Mouse (Mus musculus): ENCODE measurements at regions not wholly inside any gene's neighbourhood (a gene's known extent, or its start where the extent isn't known, plus 50 kb on each side); places are given as distances from the start of the nearest gene placed in this dataset.

- H3K4me2 ChIP-seq (replicated peaks), result no peak overlapping the region
- no peak overlapping the region for H3K9ac ChIP-seq
- peaks cover 26% of the 10 kb centered on the region for H3K4me1 ChIP-seq
- 84% methylated on average over 11 of the region's 11 CpGs for WGBS
- no peak for ATAC-seq (ENCODE audit: low FRiP score, low read depth)
- no peaks in the 10 kb centered on the region for H3K27me3 ChIP-seq
- H3K27ac ChIP-seq, result no peak overlapping the region
- H3K36me3 ChIP-seq, result no peaks in the 10 kb centered on the region
- no peaks in the 10 kb centered on the region for H3K9me3 ChIP-seq
- H3K4me3 ChIP-seq, result no peak overlapping the region
These were observed 54.3 kb upstream of the Kcng1 start for GRCm38 (mm10) chr2:168335739-168336385.

DNA sequence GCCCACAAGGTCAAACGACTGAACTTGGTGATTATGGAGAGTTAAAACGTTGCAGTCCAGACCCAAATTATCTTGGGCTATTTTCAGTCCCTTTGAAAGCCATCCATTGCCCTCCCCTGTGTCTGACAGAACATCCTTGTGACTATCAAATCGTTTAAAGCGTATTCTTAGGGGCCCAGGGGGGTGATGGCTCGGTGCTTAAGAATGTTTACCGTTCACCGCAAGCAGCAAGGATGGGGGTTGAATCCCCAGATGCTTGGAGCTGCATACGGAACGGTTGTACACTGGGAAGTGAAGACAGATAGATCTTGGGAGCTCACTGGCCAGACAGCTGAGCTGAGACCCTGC is 52.7 kb upstream of the Kcng1 start:
- Histone ChIP-seq H3K4me3 (no peak overlapping the region), H3K36me3 (no peaks in the 10 kb centered on the region), H3K27ac (0 out of 2 replicates have a peak overlapping the region, but pooled peaks have one; percentile 6), H3K9ac (no peak overlapping the region), H3K4me1 (peaks cover 26% of the 10 kb centered on the region), H3K9me3 (no peaks in the 10 kb centered on the region), H3K4me2 (replicated peaks) (no peak overlapping the region), H3K27me3 (no peaks in the 10 kb centered on the region)
- no peak for ATAC-seq (ENCODE audit: low FRiP score, low read depth)
- WGBS, result 37% methylated on average over 9 of the region's 9 CpGs

- no peaks in the 10 kb centered on the region for H3K9me3 ChIP-seq
- no peak overlapping the region for H3K4me3 ChIP-seq
- WGBS, result 62% methylated on average over 20 of the region's 20 CpGs
- no peaks in the 10 kb centered on the region for H3K36me3 ChIP-seq
- H3K27ac ChIP-seq, result peak overlapping the region; percentile 6; the same call in 1 of the 2 replicates
- H3K9ac ChIP-seq, result no peak overlapping the region
- no peak overlapping the region for H3K4me2 ChIP-seq (replicated peaks)
- H3K27me3 ChIP-seq, result no peaks in the 10 kb centered on the region
- H3K4me1 ChIP-seq, result peaks cover 26% of the 10 kb centered on the region
- ATAC-seq (ENCODE audit: low FRiP score, low read depth), result 0 out of 2 replicates have a peak, but pooled peaks have one; percentile 34
These were observed 52.2 kb upstream of the Kcng1 start for GRCm38 (mm10) chr2:168333552-168334240.

DNA sequence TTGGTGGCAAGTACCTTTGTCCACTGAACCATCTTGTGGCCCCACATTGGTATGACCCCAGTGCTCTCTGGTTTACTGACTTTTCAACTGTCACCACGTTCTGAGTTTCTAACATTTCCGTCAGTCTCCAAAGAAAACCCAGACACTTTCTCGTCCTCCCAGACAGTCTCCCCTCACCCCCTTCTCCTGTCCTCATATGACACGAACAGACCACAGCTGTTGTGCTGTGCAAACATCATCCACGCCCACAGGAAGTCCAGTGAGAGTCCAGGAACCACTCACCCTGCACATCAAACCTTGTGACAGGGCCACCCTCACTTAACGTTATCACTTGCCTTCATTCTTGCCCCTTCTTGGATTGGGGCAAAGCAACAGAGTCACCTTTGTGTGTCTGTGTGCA is 51.4 kb upstream of the Kcng1 start:
- peak; percentile 32; the same call in 1 of the 2 replicates for ATAC-seq (ENCODE audit: low FRiP score, low read depth)
- H3K4me1 ChIP-seq, result peaks cover 22% of the 10 kb centered on the region
- H3K4me3 ChIP-seq, result no peak overlapping the region

More for the DNA sequence above, 51.4 kb upstream of the Kcng1 start:
- Histone ChIP-seq H3K9me3 (no peaks in the 10 kb centered on the region), H3K27me3 (no peaks in the 10 kb centered on the region), H3K9ac (no peak overlapping the region), H3K4me2 (replicated peaks) (no peak overlapping the region), H3K27ac (no peak overlapping the region), H3K36me3 (no peaks in the 10 kb centered on the region)
- 56% methylated on average over 6 of the region's 6 CpGs for WGBS

All from limb, embryonic 13.5 days (tissue).